Comparison of ENCODE assay signal across 11 mouse cellular contexts in the genomic region with DNA sequence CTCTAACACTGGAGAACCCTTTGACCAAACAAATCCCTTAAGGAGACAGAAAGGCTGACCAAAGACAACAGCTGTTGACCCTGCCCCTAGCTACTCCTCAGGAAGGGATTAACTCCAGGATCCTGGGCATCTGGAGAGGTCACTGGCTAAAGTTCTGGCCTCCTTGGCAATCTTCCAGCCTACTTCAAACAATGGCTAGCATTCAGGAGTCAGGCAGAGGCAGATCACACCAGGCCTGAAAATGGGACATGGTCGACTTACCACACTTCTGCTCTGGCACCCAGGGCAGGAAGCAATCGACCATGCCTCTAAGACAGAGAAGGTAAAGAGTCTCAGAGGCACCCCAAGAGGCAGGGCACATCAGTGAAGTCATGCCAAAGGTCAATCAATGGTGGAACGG. TPM values are rescaled to one million over a fixed set of nuclear protein-coding genes. Genes with fewer than 3 reads are reported as not detected.
DNase-seq lines count a peak whose midpoint lies in the region; ATAC-seq and TF ChIP-seq lines count a peak whose summit lies in the region.
"Had no signal": no experiment of that assay in that cellular context is flagged by ENCODE, and none has a peak within 500 bp of the region (broad histone marks: within the 10 kb centered on the region; RNA-seq: fewer than 3 reads in every experiment).

No protein-coding gene starts in this region.

- no peak for TF ChIP-seq CTCF in brain, embryonic 14.5 days (IDR thresholded peaks at IDR 0.05; ENCODE audit: borderline replicate concordance, extremely low read depth, insufficient read depth, insufficient read length)
- no peak for TF ChIP-seq CTCF in midbrain, postnatal 0 days (IDR thresholded peaks at IDR 0.05)

- H3K4me1 ChIP-seq in heart, embryonic 12.5 days (replicated peaks), result peaks cover 22% of the 10 kb centered on the region
- H3K4me1 ChIP-seq in midbrain, postnatal 0 days (ENCODE audit: insufficient read depth, low read length), result no peaks in the 10 kb centered on the region

- H3K9ac ChIP-seq in heart, embryonic 12.5 days, result no peak overlapping the region
- no peak overlapping the region for H3K9ac ChIP-seq in midbrain, postnatal 0 days (replicated peaks; ENCODE audit: low read length, poor library complexity, severe bottlenecking)
- H3K9ac ChIP-seq: forebrain, embryonic 13.5 days had no signal

- no peaks in the 10 kb centered on the region for H3K36me3 ChIP-seq in heart, embryonic 12.5 days
- H3K36me3 ChIP-seq in midbrain, postnatal 0 days (ENCODE audit: insufficient read depth, low read length), result no peaks in the 10 kb centered on the region

- H3K27me3 ChIP-seq in heart, embryonic 12.5 days (replicated peaks), result no peaks in the 10 kb centered on the region
- H3K27me3 ChIP-seq in midbrain, postnatal 0 days (ENCODE audit: insufficient read depth, low read length), result no peaks in the 10 kb centered on the region
- H3K27me3 ChIP-seq: forebrain, embryonic 13.5 days had no signal

- no peak overlapping the region for H3K4me3 ChIP-seq in heart, embryonic 12.5 days
- H3K4me3 ChIP-seq in midbrain, postnatal 0 days (ENCODE audit: low read depth, low read length), result no peak overlapping the region
- H3K4me3 ChIP-seq: forebrain, embryonic 13.5 days had no signal

- no peak overlapping the region for H3K27ac ChIP-seq in heart, embryonic 12.5 days (ENCODE audit: poor library complexity, severe bottlenecking)
- H3K27ac ChIP-seq in midbrain, postnatal 0 days (ENCODE audit: low read depth, low read length), result no peak overlapping the region
- H3K27ac ChIP-seq: forebrain, embryonic 13.5 days had no signal

- TF ChIP-seq POLR2A in brain, embryonic 14.5 days (IDR thresholded peaks at IDR 0.05; ENCODE audit: borderline replicate concordance, extremely low read depth, insufficient read depth, insufficient read length, poor library complexity, severe bottlenecking), result no peak

- 61% methylated on average over 3 of the region's 3 CpGs for WGBS in heart, embryonic 12.5 days
- WGBS in midbrain, postnatal 0 days, result 15% methylated on average over 3 of the region's 3 CpGs

- no peak for ATAC-seq in heart, embryonic 12.5 days (ENCODE audit: insufficient number of reproducible peaks, low FRiP score)
- no peak for ATAC-seq in midbrain, postnatal 0 days (ENCODE audit: low FRiP score)
- ATAC-seq: forebrain, embryonic 13.5 days; midbrain, embryonic 16.5 days had no signal

- H3K4me2 ChIP-seq in heart, embryonic 12.5 days, result no peak overlapping the region
- H3K4me2 ChIP-seq in midbrain, postnatal 0 days (ENCODE audit: low read depth, low read length, poor library complexity, severe bottlenecking), result no peak overlapping the region
- H3K4me2 ChIP-seq: forebrain, embryonic 13.5 days had no signal

- H3K9me3 ChIP-seq in heart, embryonic 12.5 days (replicated peaks), result no peaks in the 10 kb centered on the region
- no peaks in the 10 kb centered on the region for H3K9me3 ChIP-seq in midbrain, postnatal 0 days (ENCODE audit: low read length)
- H3K9me3 ChIP-seq: forebrain, embryonic 13.5 days had no signal

- DNase-seq in heart, postnatal 4 days, result peak; percentile 32
- DNase-seq in brain, embryonic 14.5 days (ENCODE audit: low read depth), result peak; percentile 7
- peak; percentile 64 for DNase-seq in kidney, postnatal 10 days
- peak; percentile 74 for DNase-seq in retina, postnatal 1 day
- DNase-seq in cerebellum, adult 11 months, result no peak
- DNase-seq in midbrain, postnatal 0 days (ENCODE audit: low spot score), result no peak
- no peak for DNase-seq in layer of hippocampus, postnatal 10 days (ENCODE audit: low spot score in 2 of 2)
- DNase-seq: thymus, adult 2 months had no signal

RNA-seq across cellular contexts. Expression of gene Rell1, which starts 19.5 kb away (rescaled TPM):
- total RNA-seq in heart, postnatal 4 days (2021), result 10 to 100 TPM; 18.9 to 20.1 TPM
- polyA plus RNA-seq in heart, embryonic 12.5 days (2016; fragmentation: Nextera tagmentation; extraction: Ambion mirVana), result 8.5 and 10.1 TPM in 2 replicates
- polyA plus RNA-seq in brain, embryonic 14.5 days (2012; rRNA removed), result 8.0 and 8.1 TPM in 2 replicates
- 3.1 and 5.2 TPM in 2 replicates for total RNA-seq in midbrain, postnatal 0 days (2014; rRNA removed)
- 7.0 and 7.3 TPM in 2 replicates for polyA plus RNA-seq in midbrain, postnatal 0 days (2015; fragmentation: Nextera tagmentation; extraction: Ambion mirVana)
- 10 to 100 TPM; 15.2 to 16.6 TPM for total RNA-seq in layer of hippocampus, postnatal 10 days (2021)

Comparison
In these comparisons a context has a peak if more than half of its experiments do, and no peak if none do; other contexts are left out.
1. DNase-seq: peak in heart, postnatal 4 days (single experiment), brain, embryonic 14.5 days (single experiment), kidney, postnatal 10 days (single experiment) and retina, postnatal 1 day (single experiment); none in cerebellum, adult 11 months (single experiment), midbrain, postnatal 0 days (single experiment) and layer of hippocampus, postnatal 10 days (0 of 2).